Mouse (Mus musculus): Measurements from ENCODE around the gene Snapc1. TPM values are rescaled to one million over a fixed set of nuclear protein-coding genes. Genes with fewer than 3 reads are reported as not detected.

The Snapc1 gene
- 11.9 and 12.6 TPM in 2 replicates for polyA plus RNA-seq (2012)

DNA sequence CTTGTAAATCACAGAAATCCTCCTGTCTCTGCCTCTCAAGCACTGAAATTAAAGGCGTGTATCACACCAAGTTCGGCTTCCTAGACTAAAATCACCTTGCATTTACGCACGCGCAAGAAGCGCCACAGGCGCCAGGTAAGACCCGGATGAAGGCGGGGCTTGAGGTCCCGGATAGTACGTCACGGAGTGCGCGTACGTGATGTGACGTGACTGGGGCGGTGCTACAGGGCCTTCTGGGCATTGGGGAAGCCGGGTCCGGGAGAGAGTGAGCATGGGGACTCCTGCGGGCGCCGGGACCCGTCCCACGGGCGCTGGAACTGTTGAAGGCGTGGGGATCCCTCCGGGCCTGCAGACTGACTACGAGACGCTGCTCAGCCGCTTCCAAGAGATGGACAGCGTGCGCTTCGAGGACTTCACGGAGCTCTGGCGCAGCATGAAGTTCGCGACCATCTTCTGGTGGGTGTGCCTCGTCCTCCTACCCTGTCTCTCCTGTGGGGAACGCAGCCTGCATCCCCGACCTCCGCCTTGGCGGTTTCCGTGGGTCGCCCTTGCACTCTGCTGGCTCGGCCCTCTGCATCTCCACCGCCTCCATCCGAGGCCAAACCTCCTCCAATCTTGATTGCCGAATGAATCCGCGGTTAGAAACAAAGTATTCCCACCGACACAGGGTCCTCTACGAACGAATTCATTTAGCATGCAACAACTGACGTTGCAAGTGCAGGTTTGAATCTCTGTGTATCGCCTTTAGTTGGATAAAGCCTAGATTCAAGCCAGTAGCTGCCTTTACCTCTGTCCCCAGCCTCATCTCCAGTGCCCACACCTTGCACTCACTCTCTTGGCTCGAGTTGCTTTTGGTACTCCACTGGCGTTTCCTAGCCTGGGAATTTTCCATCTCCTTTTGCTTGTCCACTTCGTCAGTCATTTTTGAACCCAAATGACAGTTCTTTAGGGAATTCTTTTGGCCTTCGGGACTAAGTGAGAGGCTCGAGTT, at the start of gene Snapc1:
Gene Snapc1, plus strand, starts transcription at position 191 of the 991 bp plus-strand sequence.

DNA sequence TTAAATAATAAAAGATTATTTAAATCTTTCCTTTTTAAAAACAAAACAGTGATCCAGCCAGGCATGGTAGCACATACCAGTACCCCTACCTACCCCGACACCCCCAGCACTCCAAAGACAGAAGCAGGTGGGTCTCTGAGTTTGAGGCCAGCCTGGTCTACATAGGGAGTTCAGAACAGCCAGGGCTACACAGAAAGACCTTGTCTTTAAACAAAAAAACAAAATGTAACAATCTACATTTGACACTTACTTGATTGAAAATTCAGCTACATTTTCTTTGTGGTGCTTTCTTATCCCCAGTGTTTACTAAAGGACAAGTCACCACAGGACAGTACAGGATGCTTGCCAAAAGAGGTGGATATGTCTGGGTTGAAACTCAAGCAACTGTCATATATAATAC, 26.9 kb upstream of the Snapc1 start, which contains the start of gene Gm49321:
Gene Gm49321, plus strand, starts transcription at position 301 of the 400 bp plus-strand sequence.

GRCm38 (mm10) chr12:73997297-73998127, 33.2 kb downstream of the Snapc1 start, which contains the start of gene Syt16:
TSS of gene Syt16 (plus strand) at chr12:73997661.

Other genes with a start within 250 kb of the Snapc1 start
- 11.0 and 13.1 TPM in 2 replicates for gene Hif1a, start 63.1 kb upstream of the Snapc1 start, polyA plus RNA-seq (2012)
- gene Gm49321, start 26.8 kb upstream of the Snapc1 start, polyA plus RNA-seq (2012), result not detected in 2 replicates
- not detected in 2 replicates for gene Syt16, start 33.2 kb downstream of the Snapc1 start, polyA plus RNA-seq (2012)

All from megakaryocyte-erythroid progenitor cell, adult 5 weeks (primary cell).